In genomic region chr4:150656504-150656903, GRCm38 (mm10) we compare ENCODE assay signal across 11 mouse cellular contexts. TPM values are rescaled to one million over a fixed set of nuclear protein-coding genes. Genes with fewer than 3 reads are reported as not detected.
DNase-seq lines count a peak whose midpoint lies in the region; ATAC-seq and TF ChIP-seq lines count a peak whose summit lies in the region.
"Had no signal": no experiment of that assay in that cellular context is flagged by ENCODE, and none has a peak within 500 bp of the region (broad histone marks: within the 10 kb centered on the region; RNA-seq: fewer than 3 reads in every experiment).

No protein-coding gene starts in this region.

- TF ChIP-seq CTCF in midbrain, postnatal 0 days (IDR thresholded peaks at IDR 0.05), result peak; percentile 49

- no peaks in the 10 kb centered on the region for H3K36me3 ChIP-seq in midbrain, postnatal 0 days (ENCODE audit: insufficient read depth, low read length)
- H3K36me3 ChIP-seq in midbrain, embryonic 13.5 days, result no peaks in the 10 kb centered on the region
- no peaks in the 10 kb centered on the region for H3K36me3 ChIP-seq in splenic B cell, adult 2 months (ENCODE audit: control insufficient read depth, insufficient read depth, low read length, poor library complexity, severe bottlenecking)
- H3K36me3 ChIP-seq: neural tube, embryonic 12.5 days had no signal

- WGBS in midbrain, postnatal 0 days, result 84% methylated on average over 6 of the region's 6 CpGs
- WGBS in midbrain, embryonic 13.5 days, result 85% methylated on average over 6 of the region's 6 CpGs

- H3K4me2 ChIP-seq in midbrain, postnatal 0 days (ENCODE audit: low read depth, low read length, poor library complexity, severe bottlenecking), result no peak overlapping the region
- no peak overlapping the region for H3K4me2 ChIP-seq in midbrain, embryonic 13.5 days (replicated peaks)

- no peak overlapping the region for H3K9ac ChIP-seq in midbrain, postnatal 0 days (replicated peaks; ENCODE audit: low read length, poor library complexity, severe bottlenecking)
- no peak overlapping the region for H3K9ac ChIP-seq in midbrain, embryonic 13.5 days (replicated peaks)
- H3K9ac ChIP-seq: neural tube, embryonic 12.5 days had no signal

- intact Hi-C loops in heart, postnatal 25 days (cut with DNase I), result loop anchor here (1.0 to 2.0 kb wide), 2 partner anchors 194 to 243 kb away; no protein-coding TSS in a partner anchor

- ATAC-seq in midbrain, postnatal 0 days (ENCODE audit: low FRiP score), result no peak
- ATAC-seq in midbrain, embryonic 13.5 days, result no peak

- no peaks in the 10 kb centered on the region for H3K9me3 ChIP-seq in midbrain, postnatal 0 days (ENCODE audit: low read length)
- H3K9me3 ChIP-seq in midbrain, embryonic 13.5 days, result peaks cover 6% of the 10 kb centered on the region; the same call in 1 of the 2 replicates

- H3K4me1 ChIP-seq in midbrain, postnatal 0 days (ENCODE audit: insufficient read depth, low read length), result no peaks in the 10 kb centered on the region
- H3K4me1 ChIP-seq in midbrain, embryonic 13.5 days (replicated peaks), result peaks cover 11% of the 10 kb centered on the region

- no peak overlapping the region for H3K27ac ChIP-seq in midbrain, postnatal 0 days (ENCODE audit: low read depth, low read length)
- H3K27ac ChIP-seq in midbrain, embryonic 13.5 days, result no peak overlapping the region
- H3K27ac ChIP-seq: kidney, postnatal 0 days; neural tube, embryonic 12.5 days had no signal

- no peak overlapping the region for H3K4me3 ChIP-seq in midbrain, postnatal 0 days (ENCODE audit: low read depth, low read length)
- H3K4me3 ChIP-seq in midbrain, embryonic 13.5 days (replicated peaks), result no peak overlapping the region
- H3K4me3 ChIP-seq: neural tube, embryonic 12.5 days had no signal

- DNase-seq in heart, adult 8-10 months (ENCODE audit: low spot score), result peak; percentile 14
- DNase-seq in heart, postnatal 25 days (ENCODE audit: low spot score), result no peak
- DNase-seq in midbrain, postnatal 0 days (ENCODE audit: low spot score), result no peak
- DNase-seq in adrenal gland, postnatal 25 days, result peak; percentile 18
- peak; percentile 30 for DNase-seq in splenic B cell, adult 2 months (ENCODE audit: low read depth, low spot score)
- no peak for DNase-seq in embryo, embryonic 10 days (ENCODE audit: low spot score)
- no peak for DNase-seq in cerebellum, postnatal 36 days

- no peaks in the 10 kb centered on the region for H3K27me3 ChIP-seq in midbrain, postnatal 0 days (ENCODE audit: insufficient read depth, low read length)
- H3K27me3 ChIP-seq in midbrain, embryonic 13.5 days, result peaks cover 33% of the 10 kb centered on the region
- no peaks in the 10 kb centered on the region for H3K27me3 ChIP-seq in splenic B cell, adult 2 months (ENCODE audit: control insufficient read depth, insufficient read depth, low read length, poor library complexity, severe bottlenecking)

RNA-seq across cellular contexts. Expression of gene Slc45a1, which starts 4.5 kb away (rescaled TPM):
- not detected for total RNA-seq in heart, adult 8-10 months (2022)
- not detected for total RNA-seq in heart, postnatal 25 days (2021)
- 49.1 and 51.1 TPM in 2 replicates for total RNA-seq in midbrain, postnatal 0 days (2014; rRNA removed)
- 54.8 and 58.4 TPM in 2 replicates for polyA plus RNA-seq in midbrain, postnatal 0 days (2015; fragmentation: Nextera tagmentation; extraction: Ambion mirVana)
- 18.1 and 20.7 TPM in 2 replicates for polyA plus RNA-seq in midbrain, embryonic 13.5 days (2015; fragmentation: Nextera tagmentation; extraction: Ambion mirVana)
- total RNA-seq in adrenal gland, postnatal 25 days (2021), result 0.46 and 0.67 TPM in 2 replicates
- polyA plus RNA-seq: liver, embryonic 16.5 days had no signal

Comparison
In these comparisons a context has a peak if more than half of its experiments do, and no peak if none do; other contexts are left out.
1. DNase-seq: peak in heart, adult 8-10 months (single experiment), adrenal gland, postnatal 25 days (single experiment) and splenic B cell, adult 2 months (single experiment); none in heart, postnatal 25 days (single experiment), midbrain, postnatal 0 days (single experiment), embryo, embryonic 10 days (single experiment) and cerebellum, postnatal 36 days (0 of 2).
2. RNA of gene Slc45a1, which starts 4.5 kb away (total RNA-seq): 49.1 to 51.1 TPM in midbrain, postnatal 0 days; 0.46 to 0.67 TPM in adrenal gland, postnatal 25 days, not detected in heart, adult 8-10 months and not detected in heart, postnatal 25 days; every median in the first group is over 10 times any median in the second.